Mouse (Mus musculus) urinary bladder, postnatal 0 days (tissue): ENCODE data around the gene Olfr995. TPM values are rescaled to one million over a fixed set of nuclear protein-coding genes. Genes with fewer than 3 reads are reported as not detected.

Experiments used
- polyA plus RNA-seq: library from polyadenylated mRNA; unstranded; fragments of >200 nt; fragmentation: Nextera tagmentation; extraction: Ambion mirVana; gene quantifications from 2 replicates; pipeline ENCODE4 v1.2.1, GENCODE M21; 2015

Olfr995 gene
- polyA plus RNA-seq = not detected in 2 replicates

GRCm38 (mm10) chr2:85443539-85443938 lies at the start of gene Olfr995:
Olfr995 (minus strand) TSS chr2:85443639.

GRCm38 (mm10) chr2:85436351-85436750 lies 7.1 kb downstream of the Olfr995 start, which contains the start of gene Olfr994:
Olfr994 (minus strand) TSS chr2:85436451.

GRCm38 (mm10) chr2:85414777-85415176 lies 28.7 kb downstream of the Olfr995 start, which contains the start of gene Olfr993:
Olfr993 (minus strand) TSS chr2:85414877.

GRCm38 (mm10) chr2:85409369-85409768 lies 34.1 kb downstream of the Olfr995 start, which contains the start of gene Olfr992:
Olfr992 (minus strand) TSS chr2:85409469.

Other genes with a start within 250 kb of the Olfr995 start
- 0.92 and 1.1 TPM in 2 replicates for gene Lrrc55, start 246.4 kb downstream of the Olfr995 start, polyA plus RNA-seq
- not detected in 2 replicates for gene Olfr987, start 104.3 kb downstream of the Olfr995 start, polyA plus RNA-seq
- gene Olfr988, start 80.4 kb downstream of the Olfr995 start, polyA plus RNA-seq = not detected in 2 replicates
- not detected in 2 replicates for gene Olfr992, start 34.2 kb downstream of the Olfr995 start, polyA plus RNA-seq
- gene Olfr993, start 28.8 kb downstream of the Olfr995 start, polyA plus RNA-seq = not detected in 2 replicates
- not detected in 2 replicates for gene Olfr994, start 7.2 kb downstream of the Olfr995 start, polyA plus RNA-seq
- gene 4833423E24Rik, start 75.4 kb upstream of the Olfr995 start, polyA plus RNA-seq = not detected in 2 replicates
- gene Olfr996, start 135.6 kb upstream of the Olfr995 start, polyA plus RNA-seq = not detected in 2 replicates
- not detected in 2 replicates for gene Olfr998, start 145.3 kb upstream of the Olfr995 start, polyA plus RNA-seq
- not detected in 2 replicates for gene Olfr1000, start 168.3 kb upstream of the Olfr995 start, polyA plus RNA-seq
- gene Olfr1002, start 207.1 kb upstream of the Olfr995 start, polyA plus RNA-seq = not detected in 2 replicates
- gene Olfr154, start 220.8 kb upstream of the Olfr995 start, polyA plus RNA-seq = not detected in 2 replicates
- not detected in 2 replicates for gene Olfr1006, start 235.1 kb upstream of the Olfr995 start, polyA plus RNA-seq
- not detected in 2 replicates for gene Olfr1008, start 245.8 kb upstream of the Olfr995 start, polyA plus RNA-seq